Mouse (Mus musculus): ENCODE measurements around the gene Mlycd. TPM values are rescaled to one million over a fixed set of nuclear protein-coding genes. Genes with fewer than 3 reads are reported as not detected.
A peak's percentile ranks its signal among the peaks of the same experiment; 100 is the strongest.

Gene Mlycd
- polyA plus RNA-seq, 1 experiment from 2014 or later = 12.5 TPM

GRCm38 (mm10) chr8:119434569-119434968, 39.9 kb downstream of the Mlycd start:
- no peak for ATAC-seq (ENCODE audit: insufficient read depth, low FRiP score)
- 66% methylated on average over 6 of the region's 6 CpGs for WGBS
- no peak overlapping the region for H3K27ac ChIP-seq (ENCODE audit: low read length)
- peaks cover 10% of the 10 kb centered on the region for H3K4me1 ChIP-seq (ENCODE audit: control insufficient read depth, insufficient read depth, low read length)
- H3K9me3 ChIP-seq (replicated peaks; ENCODE audit: control insufficient read depth, low read length) = no peaks in the 10 kb centered on the region
- no peaks in the 10 kb centered on the region for H3K36me3 ChIP-seq (ENCODE audit: control insufficient read depth, insufficient read depth, low read length)
- no peak overlapping the region for H3K4me2 ChIP-seq (ENCODE audit: low read depth, low read length)
- no peak overlapping the region for H3K9ac ChIP-seq (ENCODE audit: low read length)
- no peaks in the 10 kb centered on the region for H3K27me3 ChIP-seq (ENCODE audit: control insufficient read depth, insufficient read depth, low read length)
- H3K4me3 ChIP-seq (replicated peaks; ENCODE audit: low read length) = no peak overlapping the region

DNA sequence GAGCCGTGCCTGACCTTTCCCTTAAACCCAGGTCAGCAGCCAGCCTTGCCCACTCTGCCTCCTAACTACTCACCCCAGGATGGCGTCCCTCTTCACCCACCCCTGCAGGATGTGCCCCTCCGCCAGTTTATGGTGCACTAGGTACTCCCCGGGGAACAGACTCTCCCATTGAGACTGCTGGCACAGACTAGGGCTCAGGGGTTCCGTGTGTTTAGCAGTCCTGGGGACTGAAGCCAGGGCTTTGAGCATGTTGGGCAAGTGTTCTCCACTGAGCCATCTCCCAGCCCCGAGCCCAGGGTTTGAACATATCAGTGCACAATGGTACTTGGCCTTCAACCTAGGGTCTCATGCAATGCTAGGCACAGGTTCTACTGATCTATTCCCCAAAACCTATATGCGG, 40.8 kb downstream of the Mlycd start:
- no peaks in the 10 kb centered on the region for H3K36me3 ChIP-seq (ENCODE audit: control insufficient read depth, insufficient read depth, low read length)
- WGBS = 82% methylated on average over 7 of the region's 7 CpGs
- no peak for ATAC-seq (ENCODE audit: insufficient read depth, low FRiP score)
- H3K27me3 ChIP-seq (ENCODE audit: control insufficient read depth, insufficient read depth, low read length) = no peaks in the 10 kb centered on the region
- no peaks in the 10 kb centered on the region for H3K9me3 ChIP-seq (replicated peaks; ENCODE audit: control insufficient read depth, low read length)
- H3K4me3 ChIP-seq (replicated peaks; ENCODE audit: low read length) = no peak overlapping the region
- no peak overlapping the region for H3K9ac ChIP-seq (ENCODE audit: low read length)
- H3K27ac ChIP-seq (ENCODE audit: low read length) = no peak overlapping the region
- H3K4me1 ChIP-seq (ENCODE audit: control insufficient read depth, insufficient read depth, low read length) = peaks cover 12% of the 10 kb centered on the region
- no peak overlapping the region for H3K4me2 ChIP-seq (ENCODE audit: low read depth, low read length)

- Histone ChIP-seq H3K27ac (ENCODE audit: low read length) (no peak overlapping the region), H3K9ac (ENCODE audit: low read length) (no peak overlapping the region), H3K4me1 (ENCODE audit: control insufficient read depth, insufficient read depth, low read length) (peaks cover 19% of the 10 kb centered on the region), H3K27me3 (ENCODE audit: control insufficient read depth, insufficient read depth, low read length) (no peaks in the 10 kb centered on the region), H3K9me3 (replicated peaks; ENCODE audit: control insufficient read depth, low read length) (no peaks in the 10 kb centered on the region), H3K4me3 (replicated peaks; ENCODE audit: low read length) (no peak overlapping the region), H3K4me2 (ENCODE audit: low read depth, low read length) (peak overlapping the region; percentile 49; the same call in 1 of the 2 replicates), H3K36me3 (ENCODE audit: control insufficient read depth, insufficient read depth, low read length) (no peaks in the 10 kb centered on the region)
- no peak for ATAC-seq (ENCODE audit: insufficient read depth, low FRiP score)
- WGBS = 79% methylated on average over 10 of the region's 10 CpGs
Measured at GRCm38 (mm10) chr8:119436331-119436730, 41.7 kb downstream of the Mlycd start.

GRCm38 (mm10) chr8:119436933-119437332, 42.3 kb downstream of the Mlycd start:
- Histone ChIP-seq H3K27ac (ENCODE audit: low read length) (peak overlapping the region; percentile 84), H3K4me1 (ENCODE audit: control insufficient read depth, insufficient read depth, low read length) (peaks cover 19% of the 10 kb centered on the region), H3K9me3 (replicated peaks; ENCODE audit: control insufficient read depth, low read length) (no peaks in the 10 kb centered on the region), H3K4me2 (ENCODE audit: low read depth, low read length) (peak overlapping the region; percentile 49), H3K27me3 (ENCODE audit: control insufficient read depth, insufficient read depth, low read length) (no peaks in the 10 kb centered on the region), H3K9ac (ENCODE audit: low read length) (peak overlapping the region; percentile 61), H3K36me3 (ENCODE audit: control insufficient read depth, insufficient read depth, low read length) (no peaks in the 10 kb centered on the region), H3K4me3 (replicated peaks; ENCODE audit: low read length) (peak overlapping the region; percentile 42)
- WGBS = 16% methylated on average over 9 of the region's 9 CpGs
- peak; percentile 67 for ATAC-seq (ENCODE audit: insufficient read depth, low FRiP score)

- Histone ChIP-seq H3K4me1 (ENCODE audit: control insufficient read depth, insufficient read depth, low read length) (peaks cover 19% of the 10 kb centered on the region), H3K4me2 (ENCODE audit: low read depth, low read length) (peak overlapping the region; percentile 49), H3K36me3 (ENCODE audit: control insufficient read depth, insufficient read depth, low read length) (no peaks in the 10 kb centered on the region), H3K4me3 (replicated peaks; ENCODE audit: low read length) (peak overlapping the region; percentile 42), H3K27me3 (ENCODE audit: control insufficient read depth, insufficient read depth, low read length) (no peaks in the 10 kb centered on the region), H3K27ac (ENCODE audit: low read length) (peak overlapping the region; percentile 84), H3K9ac (ENCODE audit: low read length) (peak overlapping the region; percentile 61), H3K9me3 (replicated peaks; ENCODE audit: control insufficient read depth, low read length) (no peaks in the 10 kb centered on the region)
- 65% methylated on average over 11 of the region's 11 CpGs for WGBS
- ATAC-seq (ENCODE audit: insufficient read depth, low FRiP score) = no peak
Measured at GRCm38 (mm10) chr8:119437506-119437905, 42.8 kb downstream of the Mlycd start.

DNA sequence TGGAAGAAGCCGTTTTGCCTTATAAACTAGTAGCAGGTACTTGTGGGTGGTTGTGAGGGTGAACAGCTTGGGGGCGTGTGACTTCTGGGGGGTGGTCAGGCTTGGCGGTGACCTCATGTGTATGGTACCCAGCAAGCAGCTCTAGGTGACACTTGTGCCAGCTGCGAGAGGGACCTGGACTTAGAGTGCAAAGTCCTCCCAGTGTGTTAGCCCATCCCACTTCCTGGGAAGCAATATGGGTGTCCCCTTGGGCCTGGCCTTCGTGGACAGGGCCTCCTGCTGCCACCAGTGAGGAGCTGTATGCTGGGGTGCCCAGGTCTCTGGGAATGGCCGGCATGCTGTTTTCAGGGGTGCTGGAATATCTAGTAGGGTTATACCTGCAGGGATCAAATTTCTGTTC, 44.2 kb downstream of the Mlycd start:
- Histone ChIP-seq H3K27ac (ENCODE audit: low read length) (peak overlapping the region; percentile 65), H3K36me3 (ENCODE audit: control insufficient read depth, insufficient read depth, low read length) (no peaks in the 10 kb centered on the region), H3K27me3 (ENCODE audit: control insufficient read depth, insufficient read depth, low read length) (no peaks in the 10 kb centered on the region), H3K4me3 (replicated peaks; ENCODE audit: low read length) (peak overlapping the region; percentile 42), H3K9me3 (replicated peaks; ENCODE audit: control insufficient read depth, low read length) (no peaks in the 10 kb centered on the region), H3K4me2 (ENCODE audit: low read depth, low read length) (peak overlapping the region; percentile 49), H3K4me1 (ENCODE audit: control insufficient read depth, insufficient read depth, low read length) (peaks cover 19% of the 10 kb centered on the region), H3K9ac (ENCODE audit: low read length) (peak overlapping the region; percentile 46; the same call in 1 of the 2 replicates)
- WGBS = 71% methylated on average over 6 of the region's 6 CpGs
- no peak; the same call in 1 of the 2 replicates for ATAC-seq (ENCODE audit: insufficient read depth, low FRiP score)

- H3K4me1 ChIP-seq (ENCODE audit: control insufficient read depth, insufficient read depth, low read length) = peaks cover 19% of the 10 kb centered on the region
- WGBS = 94% methylated on average over 2 of the region's 2 CpGs
- no peaks in the 10 kb centered on the region for H3K27me3 ChIP-seq (ENCODE audit: control insufficient read depth, insufficient read depth, low read length)
- ATAC-seq (ENCODE audit: insufficient read depth, low FRiP score) = no peak
- peak overlapping the region; percentile 46 for H3K9ac ChIP-seq (ENCODE audit: low read length)
- H3K27ac ChIP-seq (ENCODE audit: low read length) = peak overlapping the region; percentile 65
- H3K4me2 ChIP-seq (ENCODE audit: low read depth, low read length) = peak overlapping the region; percentile 49; the same call in 1 of the 2 replicates
- H3K4me3 ChIP-seq (replicated peaks; ENCODE audit: low read length) = no peak overlapping the region
- H3K9me3 ChIP-seq (replicated peaks; ENCODE audit: control insufficient read depth, low read length) = no peaks in the 10 kb centered on the region
- no peaks in the 10 kb centered on the region for H3K36me3 ChIP-seq (ENCODE audit: control insufficient read depth, insufficient read depth, low read length)
Measured at GRCm38 (mm10) chr8:119439424-119439823, 44.7 kb downstream of the Mlycd start.

GRCm38 (mm10) chr8:119439893-119440249, 45.2 kb downstream of the Mlycd start:
- WGBS = 66% methylated on average over 7 of the region's 7 CpGs

DNA sequence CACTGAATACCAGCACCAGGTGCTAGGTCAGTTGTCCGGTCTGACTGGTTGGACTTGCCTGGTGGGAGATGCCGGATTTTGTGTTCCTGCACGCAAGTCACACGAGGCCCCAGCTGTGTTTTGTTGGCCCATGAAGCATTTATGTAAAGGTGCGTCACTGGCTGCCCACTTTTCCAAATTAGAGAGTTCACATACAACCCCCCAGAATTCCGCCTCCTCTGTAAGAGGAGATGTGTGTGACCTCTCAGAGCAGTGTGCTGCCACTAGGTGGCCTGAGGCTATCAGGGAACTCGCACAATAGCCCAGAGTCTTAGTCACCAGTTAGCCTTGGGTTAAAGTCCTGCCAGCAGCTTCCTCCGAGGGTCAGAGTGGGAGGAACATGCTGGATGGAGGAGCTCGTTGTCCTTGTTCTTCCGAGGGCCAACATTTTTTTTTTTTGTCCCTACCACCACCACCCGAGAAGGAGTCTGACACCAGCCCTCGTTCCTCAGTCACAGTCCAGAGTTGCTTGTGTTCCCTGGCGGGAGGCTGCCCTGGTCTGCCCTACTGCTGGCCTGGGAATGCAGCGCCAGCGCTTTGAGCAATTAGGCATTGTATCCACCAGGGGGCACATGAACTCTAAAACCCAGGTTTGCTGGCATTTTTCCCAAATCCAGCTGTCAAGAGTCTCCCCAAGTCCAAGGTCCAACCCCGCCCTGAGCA, 45.7 kb downstream of the Mlycd start:
- Histone ChIP-seq H3K4me1 (ENCODE audit: control insufficient read depth, insufficient read depth, low read length) (peaks cover 19% of the 10 kb centered on the region), H3K4me2 (ENCODE audit: low read depth, low read length) (peak overlapping the region; percentile 25; the same call in 1 of the 2 replicates), H3K27ac (ENCODE audit: low read length) (peak overlapping the region; percentile 79), H3K4me3 (replicated peaks; ENCODE audit: low read length) (no peak overlapping the region), H3K9me3 (replicated peaks; ENCODE audit: control insufficient read depth, low read length) (no peaks in the 10 kb centered on the region), H3K9ac (ENCODE audit: low read length) (no peak overlapping the region), H3K27me3 (ENCODE audit: control insufficient read depth, insufficient read depth, low read length) (no peaks in the 10 kb centered on the region), H3K36me3 (ENCODE audit: control insufficient read depth, insufficient read depth, low read length) (no peaks in the 10 kb centered on the region)
- 17% methylated on average over 16 of the region's 16 CpGs for WGBS
- peak; percentile 52 for ATAC-seq (ENCODE audit: insufficient read depth, low FRiP score)

More at GRCm38 (mm10) chr8:119439893-119440249, 45.2 kb downstream of the Mlycd start:
- H3K36me3 ChIP-seq (ENCODE audit: control insufficient read depth, insufficient read depth, low read length) = no peaks in the 10 kb centered on the region
- no peaks in the 10 kb centered on the region for H3K27me3 ChIP-seq (ENCODE audit: control insufficient read depth, insufficient read depth, low read length)
- peaks cover 19% of the 10 kb centered on the region for H3K4me1 ChIP-seq (ENCODE audit: control insufficient read depth, insufficient read depth, low read length)
- no peak overlapping the region for H3K9ac ChIP-seq (ENCODE audit: low read length)
- no peaks in the 10 kb centered on the region for H3K9me3 ChIP-seq (replicated peaks; ENCODE audit: control insufficient read depth, low read length)
- peak overlapping the region; percentile 49; the same call in 1 of the 2 replicates for H3K4me2 ChIP-seq (ENCODE audit: low read depth, low read length)
- ATAC-seq (ENCODE audit: insufficient read depth, low FRiP score) = no peak
- peak overlapping the region; percentile 65 for H3K27ac ChIP-seq (ENCODE audit: low read length)
- no peak overlapping the region for H3K4me3 ChIP-seq (replicated peaks; ENCODE audit: low read length)
